Mouse (Mus musculus): ENCODE results near the gene Mrpl57.
"Not testable (repeated sequence)": the region's sequence is repeated elsewhere in the genome, so short reads cannot be mapped to it uniquely, and the experiment has no call there.

Mrpl57 gene

GRCm38 (mm10) chr14:57825788-57826751 lies at the start of gene Mrpl57, which contains the start of gene Ska3:
Gene Mrpl57 (plus strand): TSS chr14:57826234.
Gene Ska3 (minus strand): TSS chr14:57826185.
- peak; percentile 86 for DNase-seq

DNA sequence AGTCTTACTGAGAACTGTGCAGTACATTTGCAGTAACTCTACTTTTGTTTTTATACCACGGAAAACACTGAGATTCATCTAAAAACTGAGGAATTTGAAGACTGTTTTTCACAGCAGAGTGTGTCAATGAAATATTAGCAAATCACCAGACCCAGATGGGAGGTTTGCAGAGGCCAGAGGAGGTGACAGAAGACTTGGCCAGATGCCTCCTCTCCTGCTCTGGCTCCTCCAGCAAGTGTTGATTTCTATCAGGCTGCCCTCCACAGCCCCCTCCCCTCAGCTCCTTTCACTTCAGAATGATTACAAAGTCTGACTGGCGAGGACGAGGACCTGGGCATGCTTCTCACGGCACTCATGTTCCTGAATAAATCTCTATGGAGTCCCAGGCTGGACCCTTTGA lies 38.6 kb upstream of the Mrpl57 start:
- no peak for DNase-seq

DNA sequence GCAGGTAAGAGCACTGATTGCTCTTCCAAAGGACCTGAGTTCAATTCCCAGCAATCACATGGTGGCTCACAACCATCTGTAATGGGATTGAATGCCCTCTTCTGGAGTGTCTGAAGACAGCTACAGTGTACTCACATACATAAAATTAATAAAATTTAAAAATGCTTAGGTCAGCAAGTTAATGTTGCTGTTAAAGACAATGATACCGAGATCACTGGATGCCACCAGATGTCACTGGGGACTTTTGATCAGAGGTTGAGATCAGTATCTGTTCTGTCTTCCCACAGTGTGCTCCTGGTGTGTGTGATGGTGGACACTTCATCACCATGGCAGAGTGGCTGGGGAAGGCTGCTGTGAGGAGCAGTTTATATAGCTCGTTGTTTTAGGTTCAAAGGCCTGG lies 36.7 kb upstream of the Mrpl57 start:
- DNase-seq, result no peak

DNA sequence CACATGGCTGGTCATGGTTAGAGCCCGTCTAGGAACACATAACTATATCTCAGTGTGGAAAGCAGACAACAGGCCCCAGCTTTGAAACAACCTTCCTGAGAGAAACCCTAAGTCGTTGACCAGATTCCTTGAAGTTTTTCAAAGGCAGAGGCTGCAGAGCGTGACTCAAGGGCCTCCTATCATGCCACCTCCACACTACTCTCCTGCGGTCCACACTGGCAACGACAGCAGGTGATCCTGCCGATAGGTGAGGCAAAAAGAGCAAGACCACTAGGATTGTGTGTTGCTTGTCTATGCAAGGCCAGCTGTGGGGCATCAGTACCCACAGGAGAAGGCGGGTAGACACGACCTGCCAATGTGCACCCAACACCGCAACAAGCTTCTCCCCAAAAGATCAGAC lies 36.3 kb upstream of the Mrpl57 start:
- DNase-seq, result no peak

- DNase-seq, result no peak
Observed at GRCm38 (mm10) chr14:57791171-57791570, 34.9 kb upstream of the Mrpl57 start.

- peak; percentile 21 for DNase-seq
Observed at GRCm38 (mm10) chr14:57797551-57797950, 28.5 kb upstream of the Mrpl57 start.

- DNase-seq, result peak; percentile 99
Observed at GRCm38 (mm10) chr14:57797991-57798931, 27.8 kb upstream of the Mrpl57 start, which contains the start of gene Sap18. Gene Sap18 (plus strand): TSS chr14:57798180.

- DNase-seq, result no peak
Observed at GRCm38 (mm10) chr14:57803731-57804130, 22.3 kb upstream of the Mrpl57 start.

DNA sequence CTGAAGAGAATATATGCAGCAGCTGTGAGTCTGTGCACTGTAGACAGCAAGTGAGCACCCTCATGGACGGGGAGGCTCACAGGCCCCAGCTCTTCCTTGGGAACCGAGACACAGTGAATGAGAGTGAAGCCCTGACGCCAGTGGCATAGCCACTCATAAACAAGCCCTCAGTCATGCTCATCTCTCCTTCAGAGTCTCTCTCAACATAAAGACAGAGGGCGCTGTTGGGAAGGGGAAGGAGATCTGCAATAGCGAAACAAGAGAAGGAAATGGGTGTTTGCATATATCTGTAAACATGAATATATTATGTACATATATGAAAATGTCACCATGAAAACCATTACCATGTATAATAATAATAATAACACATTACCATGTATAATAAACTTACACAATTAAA lies 17.5 kb upstream of the Mrpl57 start:
- no peak for DNase-seq

- DNase-seq, result no peak
Observed at GRCm38 (mm10) chr14:57810886-57811285, 15.1 kb upstream of the Mrpl57 start.

- DNase-seq, result no peak
Observed at GRCm38 (mm10) chr14:57811844-57812243, 14.2 kb upstream of the Mrpl57 start.

DNA sequence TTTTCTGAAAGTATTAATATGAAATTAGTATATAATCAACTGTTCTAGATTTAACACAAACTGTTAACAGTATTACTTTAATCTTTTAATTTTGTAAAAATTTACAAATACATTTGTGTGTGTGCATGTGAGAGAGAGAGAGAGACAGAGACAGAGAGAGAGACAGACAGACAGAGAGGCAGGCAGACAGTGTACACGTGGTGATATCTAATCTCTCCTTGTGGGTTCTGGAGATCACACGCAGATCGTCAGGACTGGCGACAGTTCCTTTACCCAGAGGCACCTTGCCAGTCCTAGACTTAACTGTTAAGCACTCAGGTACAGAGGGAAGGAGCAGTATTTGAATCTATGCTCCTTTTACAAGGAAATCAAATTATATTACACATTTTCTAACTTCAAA lies 5.2 kb upstream of the Mrpl57 start:
- no peak for DNase-seq

GRCm38 (mm10) chr14:57827284-57827683 lies 1.2 kb downstream of the Mrpl57 start:
- DNase-seq, result no peak

- no peak for DNase-seq
Observed at GRCm38 (mm10) chr14:57833526-57833925, 7.5 kb downstream of the Mrpl57 start.

GRCm38 (mm10) chr14:57835157-57835556 lies 9.1 kb downstream of the Mrpl57 start:
- no peak for DNase-seq

GRCm38 (mm10) chr14:57844535-57844934 lies 18.5 kb downstream of the Mrpl57 start:
- no peak for DNase-seq

GRCm38 (mm10) chr14:57848061-57848460 lies 22.0 kb downstream of the Mrpl57 start:
- not testable (repeated sequence) for DNase-seq

DNA sequence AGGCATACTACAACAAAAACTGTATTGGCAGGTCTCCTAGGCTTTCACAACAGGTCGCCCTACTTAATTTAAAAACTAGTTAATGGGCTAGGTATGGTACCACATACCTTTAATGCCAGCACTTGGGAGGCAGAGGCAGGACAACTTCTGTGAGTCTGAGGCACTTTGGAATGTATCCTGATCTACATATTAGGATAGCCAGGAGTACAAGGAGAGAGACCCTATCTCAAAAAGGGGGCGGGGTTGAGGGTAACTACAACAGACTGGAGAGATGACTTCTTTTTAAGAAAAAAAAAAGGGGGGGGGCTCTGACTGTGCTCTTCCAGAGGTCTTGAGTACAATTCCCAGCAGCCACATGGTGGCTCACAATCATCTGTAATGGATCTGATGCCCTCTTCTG lies 22.6 kb downstream of the Mrpl57 start:
- no peak for DNase-seq

GRCm38 (mm10) chr14:57850330-57850729 lies 24.3 kb downstream of the Mrpl57 start:
- DNase-seq, result no peak

DNA sequence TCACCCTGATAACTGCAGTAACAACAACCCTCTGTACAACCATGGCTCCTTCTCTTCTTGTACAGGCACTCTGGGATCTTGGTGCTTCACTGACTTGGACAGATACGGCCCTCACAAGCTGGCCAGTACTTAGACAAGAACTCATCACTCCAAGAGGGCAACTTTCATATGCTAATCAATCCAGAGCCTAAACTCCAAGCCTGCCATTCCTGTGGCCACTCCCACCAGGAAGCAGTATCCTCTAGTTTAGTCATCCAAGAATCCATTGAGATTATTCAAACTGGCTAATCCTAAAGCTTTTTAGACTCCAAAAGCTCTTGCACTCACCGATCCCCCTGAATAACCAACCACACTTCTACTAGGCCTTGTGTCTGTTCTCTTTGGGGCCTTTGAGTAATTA lies 26.9 kb downstream of the Mrpl57 start:
- DNase-seq, result no peak

GRCm38 (mm10) chr14:57856037-57856436 lies 30.0 kb downstream of the Mrpl57 start:
- DNase-seq, result not testable (repeated sequence)

GRCm38 (mm10) chr14:57858601-57859000 lies 32.6 kb downstream of the Mrpl57 start:
- no peak for DNase-seq

DNA sequence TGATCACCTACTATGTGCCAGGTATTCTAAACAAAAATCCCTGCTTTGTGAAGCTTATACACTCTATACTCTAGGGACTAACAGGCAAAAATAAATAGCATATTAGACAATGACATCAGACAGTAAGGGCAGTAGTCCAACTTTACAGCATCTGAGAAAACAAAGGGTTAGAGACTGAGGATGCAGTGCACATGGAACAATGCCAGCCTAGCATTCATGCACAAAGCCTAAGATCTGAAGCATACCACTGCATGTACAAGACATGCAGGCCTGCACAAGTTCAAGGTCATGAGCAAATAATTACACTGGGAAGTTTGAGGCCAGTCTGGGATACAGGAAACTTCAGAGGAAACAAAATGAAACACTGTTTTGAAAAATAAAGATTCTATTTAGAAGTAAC lies 33.5 kb downstream of the Mrpl57 start:
- DNase-seq, result no peak
